Mouse (Mus musculus) cerebellum, adult 2 months (tissue): ENCODE measurements around the gene D17H6S53E.

Experiments used
- CTCF ChIP-seq: fragments of 200-500 bp; IDR thresholded peaks from 2 replicates; pipeline ENCODE4 v1.5.1; 2011; ENCODE audit warnings: low read depth, mild to moderate bottlenecking, control low read depth, low read length, moderate library complexity, borderline replicate concordance; ENCODE audit not compliant: insufficient read depth
- POLR2A ChIP-seq: fragments of 200-500 bp; IDR thresholded peaks from 2 replicates; pipeline ENCODE4 v1.6.1; 2011; ENCODE audit warnings: low read length, control low read depth, borderline replicate concordance; ENCODE audit not compliant: insufficient read depth

DNA sequence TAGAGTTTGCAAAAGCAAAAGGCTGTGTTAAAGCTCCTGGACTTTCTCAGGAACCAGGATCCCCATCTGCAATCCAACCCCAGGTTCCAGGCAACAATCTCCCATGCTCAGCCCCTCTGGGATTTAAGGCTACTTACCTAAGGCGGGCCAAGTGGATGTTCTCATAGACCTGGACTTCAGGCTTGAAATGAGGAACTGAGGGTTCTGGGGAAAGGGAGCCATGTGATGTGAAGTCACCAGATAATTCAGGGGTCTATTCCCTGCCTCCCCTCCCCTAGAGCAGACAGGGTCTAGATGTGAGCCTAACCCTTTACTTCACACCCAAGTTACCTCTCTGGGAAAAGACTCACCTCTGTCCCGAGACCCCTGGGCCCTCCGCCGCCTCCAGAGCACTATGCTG is 45.5 kb upstream of the D17H6S53E start:
- no peak for TF ChIP-seq POLR2A
- TF ChIP-seq CTCF, result no peak
